Mouse (Mus musculus): ENCODE results near the gene Ppp1r18. TPM values are rescaled to one million over a fixed set of nuclear protein-coding genes. Genes with fewer than 3 reads are reported as not detected.

Gene Ppp1r18
- total RNA-seq, 1 experiment = 29.9 TPM

GRCm38 (mm10) chr17:35915538-35916296, 50.3 kb downstream of the Ppp1r18 start:
- TF ChIP-seq CHD2 (IDR thresholded peaks at IDR 0.05; ENCODE audit: low read depth, low read length) (no peak), ZC3H11A (IDR thresholded peaks at IDR 0.05; ENCODE audit: borderline replicate concordance, low read depth, low read length) (no peak), ZNF384 (IDR thresholded peaks at IDR 0.05; ENCODE audit: low read depth, low read length) (no peak), MAFK (IDR thresholded peaks at IDR 0.05; ENCODE audit: insufficient read depth, low read depth, low read length) (no peak), HCFC1 (IDR thresholded peaks at IDR 0.05; ENCODE audit: borderline replicate concordance, insufficient read depth, low read length) (no peak)
- H3K4me1 ChIP-seq (ENCODE audit: control insufficient read depth in 2 of 2, insufficient read depth in 2 of 2, low read length in 2 of 2, poor library complexity in 1 of 2) = peaks cover 0 to 10% of the 10 kb centered on the region in 2 experiments; a peak in 2 of 4 replicates
- in situ Hi-C loops (cut with MboI; ENCODE audit: low sequenced_read_pairs in 2 of 2, unreplicated experiment in 2 of 2) = no loop called here
- peak overlapping the region; percentile 78 to 93 for H3K4me3 ChIP-seq (ENCODE audit: insufficient read depth in 1 of 2, low read depth in 1 of 2, low read length in 2 of 2, poor library complexity in 1 of 2, severe bottlenecking in 1 of 2)
- DNase-seq (ENCODE audit: low read depth, low spot score) = no peak
- H3K27ac ChIP-seq (ENCODE audit: insufficient read depth, low read depth, low read length, poor library complexity, severe bottlenecking) = peak overlapping the region; percentile 98
- no peaks in the 10 kb centered on the region for H3K9me3 ChIP-seq (ENCODE audit: control insufficient read depth, insufficient read depth, low read depth, low read length)
- H3K9ac ChIP-seq (ENCODE audit: insufficient read depth, low read depth, low read length, poor library complexity, severe bottlenecking) = peak overlapping the region; percentile 92
- H3K36me3 ChIP-seq (ENCODE audit: control insufficient read depth, insufficient read depth, low read length, poor library complexity, severe bottlenecking) = peaks cover 37% of the 10 kb centered on the region

- Histone ChIP-seq H3K4me1 (ENCODE audit: control insufficient read depth in 2 of 2, insufficient read depth in 2 of 2, low read length in 2 of 2, poor library complexity in 1 of 2) (peaks cover 0 to 10% of the 10 kb centered on the region in 2 experiments; a peak in 2 of 4 replicates), H3K9ac (ENCODE audit: insufficient read depth, low read depth, low read length, poor library complexity, severe bottlenecking) (peak within 1 kb of the TSS; percentile 96), H3K36me3 (ENCODE audit: control insufficient read depth, insufficient read depth, low read length, poor library complexity, severe bottlenecking) (peaks cover 33% of the 10 kb centered on the region), H3K27ac (ENCODE audit: insufficient read depth, low read depth, low read length, poor library complexity, severe bottlenecking) (peak within 1 kb of the TSS; percentile 98), H3K9me3 (ENCODE audit: control insufficient read depth, insufficient read depth, low read depth, low read length) (no peaks in the 10 kb centered on the region), H3K4me3 (ENCODE audit: insufficient read depth in 1 of 2, low read depth in 1 of 2, low read length in 2 of 2, poor library complexity in 1 of 2, severe bottlenecking in 1 of 2) (peak within 1 kb of the TSS; percentile 78 to 93)
- in situ Hi-C loops (cut with MboI; ENCODE audit: low sequenced_read_pairs in 2 of 2, unreplicated experiment in 2 of 2) = no loop called here
- DNase-seq (ENCODE audit: low read depth, low spot score) = peak; percentile 96
- peak; percentile 71 for TF ChIP-seq HCFC1 (IDR thresholded peaks at IDR 0.05; ENCODE audit: borderline replicate concordance, insufficient read depth, low read length)
- no peak for TF ChIP-seq ZC3H11A (IDR thresholded peaks at IDR 0.05; ENCODE audit: borderline replicate concordance, low read depth, low read length)
These were observed 51.1 kb downstream of the Ppp1r18 start, which contains the start of the genes Mrps18b and Ppp1r10 for GRCm38 (mm10) chr17:35916297-35917142. Gene Mrps18b (minus strand): TSS chr17:35916389. Gene Ppp1r10 (plus strand): TSS chr17:35916434.

DNA sequence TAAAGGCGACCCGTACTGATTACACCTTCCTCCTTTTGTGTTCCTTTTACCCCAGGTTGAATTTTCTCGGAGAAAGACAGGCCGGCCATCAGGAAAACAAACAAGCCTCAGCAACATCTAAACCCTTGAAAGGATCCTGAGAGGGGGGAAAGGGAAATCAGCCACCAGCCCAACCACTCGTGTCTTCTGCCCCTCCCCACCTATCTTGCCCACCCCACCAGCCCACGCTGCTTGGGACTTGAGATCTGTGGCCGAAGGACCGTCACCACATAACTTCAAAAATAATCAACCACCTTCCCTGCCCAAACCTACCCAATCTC, 51.7 kb downstream of the Ppp1r18 start:
- Histone ChIP-seq H3K27ac (ENCODE audit: insufficient read depth, low read depth, low read length, poor library complexity, severe bottlenecking) (peak overlapping the region; percentile 92), H3K4me3 (ENCODE audit: insufficient read depth in 1 of 2, low read depth in 1 of 2, low read length in 2 of 2, poor library complexity in 1 of 2, severe bottlenecking in 1 of 2) (peak overlapping the region; percentile 69 to 82), H3K4me1 (ENCODE audit: control insufficient read depth in 2 of 2, insufficient read depth in 2 of 2, low read length in 2 of 2, poor library complexity in 1 of 2) (peaks cover 0 to 10% of the 10 kb centered on the region in 2 experiments; a peak in 2 of 4 replicates), H3K36me3 (ENCODE audit: control insufficient read depth, insufficient read depth, low read length, poor library complexity, severe bottlenecking) (peaks cover 33% of the 10 kb centered on the region), H3K9ac (ENCODE audit: insufficient read depth, low read depth, low read length, poor library complexity, severe bottlenecking) (peak overlapping the region; percentile 96), H3K9me3 (ENCODE audit: control insufficient read depth, insufficient read depth, low read depth, low read length) (no peaks in the 10 kb centered on the region)
- TF ChIP-seq ZNF384 (IDR thresholded peaks at IDR 0.05; ENCODE audit: low read depth, low read length) (no peak), HCFC1 (IDR thresholded peaks at IDR 0.05; ENCODE audit: borderline replicate concordance, insufficient read depth, low read length) (no peak), MAFK (IDR thresholded peaks at IDR 0.05; ENCODE audit: insufficient read depth, low read depth, low read length) (no peak), CHD2 (IDR thresholded peaks at IDR 0.05; ENCODE audit: low read depth, low read length) (no peak), ZC3H11A (IDR thresholded peaks at IDR 0.05; ENCODE audit: borderline replicate concordance, low read depth, low read length) (no peak)
- in situ Hi-C loops (cut with MboI; ENCODE audit: low sequenced_read_pairs in 2 of 2, unreplicated experiment in 2 of 2) = no loop called here
- no peak for DNase-seq (ENCODE audit: low read depth, low spot score)

DNA sequence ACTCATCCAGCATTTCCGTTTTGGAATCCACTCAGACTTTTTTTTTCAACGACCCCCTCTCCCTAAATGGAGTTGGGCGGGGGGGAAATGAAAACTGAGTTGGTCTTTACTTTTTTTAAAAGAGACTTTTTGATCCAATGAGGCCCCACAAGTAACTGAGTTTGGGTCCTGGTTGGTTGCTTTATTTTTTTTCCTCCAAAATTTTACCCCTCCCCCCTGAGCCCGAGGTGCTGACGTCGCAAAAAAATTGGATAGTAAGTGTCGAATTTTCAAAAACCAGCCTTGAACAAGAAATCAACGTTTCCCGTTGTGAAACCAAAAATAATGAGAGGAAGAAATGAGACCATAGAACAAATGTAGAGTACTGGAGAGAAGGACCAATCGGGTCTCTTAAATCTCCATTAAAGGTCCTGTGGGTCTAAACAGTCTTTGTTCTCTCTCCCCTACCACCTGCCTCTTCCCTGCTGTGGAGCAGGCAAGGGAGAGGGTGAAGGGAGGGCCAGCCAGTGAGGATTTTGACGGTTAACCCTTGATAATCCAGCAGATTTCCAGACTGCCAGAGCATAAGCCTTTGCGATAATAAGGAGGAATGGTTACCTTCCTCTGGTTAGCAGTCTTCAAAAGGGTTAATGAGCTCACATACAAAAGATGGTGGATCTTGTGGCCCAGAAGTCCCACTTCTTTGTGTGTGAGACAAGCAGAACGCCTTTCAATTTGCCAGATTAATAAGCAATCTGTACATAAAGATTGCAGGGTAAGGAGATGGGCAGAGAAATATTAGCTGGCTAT, 52.3 kb downstream of the Ppp1r18 start:
- DNase-seq (ENCODE audit: low read depth, low spot score) = no peak
- peaks cover 32% of the 10 kb centered on the region for H3K36me3 ChIP-seq (ENCODE audit: control insufficient read depth, insufficient read depth, low read length, poor library complexity, severe bottlenecking)
- H3K9ac ChIP-seq (ENCODE audit: insufficient read depth, low read depth, low read length, poor library complexity, severe bottlenecking) = peak overlapping the region; percentile 96
- TF ChIP-seq ZNF384 (IDR thresholded peaks at IDR 0.05; ENCODE audit: low read depth, low read length) (0 out of 2 replicates have a peak, but pooled peaks have one; percentile 53), HCFC1 (IDR thresholded peaks at IDR 0.05; ENCODE audit: borderline replicate concordance, insufficient read depth, low read length) (no peak), CHD2 (IDR thresholded peaks at IDR 0.05; ENCODE audit: low read depth, low read length) (no peak), MAFK (IDR thresholded peaks at IDR 0.05; ENCODE audit: insufficient read depth, low read depth, low read length) (peak; percentile 98), ZC3H11A (IDR thresholded peaks at IDR 0.05; ENCODE audit: borderline replicate concordance, low read depth, low read length) (no peak)
- H3K4me3 ChIP-seq (ENCODE audit: insufficient read depth in 1 of 2, low read depth in 1 of 2, low read length in 2 of 2, poor library complexity in 1 of 2, severe bottlenecking in 1 of 2) = peak overlapping the region; percentile 69 to 82
- in situ Hi-C loops (cut with MboI; ENCODE audit: low sequenced_read_pairs in 2 of 2, unreplicated experiment in 2 of 2) = no loop called here
- no peaks in the 10 kb centered on the region for H3K9me3 ChIP-seq (ENCODE audit: control insufficient read depth, insufficient read depth, low read depth, low read length)
- peak overlapping the region; percentile 92 for H3K27ac ChIP-seq (ENCODE audit: insufficient read depth, low read depth, low read length, poor library complexity, severe bottlenecking)
- peaks cover 0 to 10% of the 10 kb centered on the region in 2 experiments; a peak in 2 of 4 replicates for H3K4me1 ChIP-seq (ENCODE audit: control insufficient read depth in 2 of 2, insufficient read depth in 2 of 2, low read length in 2 of 2, poor library complexity in 1 of 2)

Data from ES-E14 (cell line).